Mouse (Mus musculus): ENCODE results near the gene Ackr1. TPM values are rescaled to one million over a fixed set of nuclear protein-coding genes. Genes with fewer than 3 reads are reported as not detected.
"Not testable (repeated sequence)": the region's sequence is repeated elsewhere in the genome, so short reads cannot be mapped to it uniquely, and the experiment has no call there.

The Ackr1 gene
- total RNA-seq, 2 experiments from 2014 or later: 0.53 to 0.74 TPM

DNA sequence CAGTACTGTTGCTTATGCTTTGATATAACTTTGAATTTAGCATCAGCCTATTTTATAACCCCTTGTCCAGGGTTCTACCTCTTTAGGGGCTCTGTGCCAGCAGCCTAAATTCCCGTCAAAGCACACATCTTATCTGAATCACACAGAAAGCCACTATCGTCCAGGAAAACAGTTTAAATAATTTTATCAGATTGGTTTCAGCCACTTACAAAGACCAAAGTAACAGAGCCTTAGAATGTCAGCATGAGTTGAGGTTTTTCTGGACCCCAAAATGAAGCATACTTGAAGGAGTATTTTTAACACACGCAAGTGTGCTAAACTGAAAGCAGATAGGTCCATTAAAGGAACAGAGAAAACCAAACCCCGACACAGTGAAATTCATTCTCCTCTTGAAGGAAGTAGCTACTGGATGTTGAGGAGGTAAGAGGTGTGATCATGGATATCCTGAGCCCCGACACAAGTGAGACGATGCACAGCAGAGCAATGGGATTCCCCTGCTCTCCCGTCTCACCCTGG lies 20.0 kb downstream of the Ackr1 start:
- intact Hi-C loops (cut with DNase I); DNase-seq: not testable (repeated sequence)

DNA sequence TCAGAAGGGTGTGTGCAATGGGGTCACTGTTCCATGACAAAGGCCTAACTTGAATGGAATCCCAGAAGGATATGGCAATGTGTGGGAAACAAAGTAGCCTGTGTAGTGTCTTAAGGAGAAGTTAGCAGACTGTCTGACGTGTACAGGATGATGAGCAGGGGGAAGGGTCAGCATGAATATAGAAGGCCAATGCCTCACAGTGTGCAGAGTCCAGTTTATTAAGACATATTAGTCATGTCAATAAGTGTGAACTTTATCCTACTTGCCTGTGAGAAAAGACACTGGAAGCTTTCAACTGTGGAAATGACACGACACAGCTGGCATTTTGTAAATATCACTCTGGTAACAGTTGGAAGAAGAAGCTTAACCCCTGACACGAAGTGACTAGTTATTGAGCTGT lies 30.8 kb downstream of the Ackr1 start:
- DNase-seq; intact Hi-C loops (cut with DNase I): not testable (repeated sequence)

Other genes starting within 250 kb of the Ackr1 start
- not detected for gene Olfr1408, start 196.4 kb downstream of the Ackr1 start, total RNA-seq (2021)
- gene Olfr1406, start 143.1 kb downstream of the Ackr1 start, total RNA-seq (2021): not detected
- not detected for gene Olfr218, start 135.9 kb downstream of the Ackr1 start, total RNA-seq (2021)
- gene Olfr1404, start 121.4 kb downstream of the Ackr1 start, total RNA-seq (2021): not detected
- gene Fcer1a, start 106.5 kb downstream of the Ackr1 start, total RNA-seq (2021): not detected
- not detected for gene Olfr418, start 67.7 kb downstream of the Ackr1 start, total RNA-seq (2021)
- gene Mptx2, start 56.0 kb downstream of the Ackr1 start, total RNA-seq (2021): not detected
- gene Aim2, start 17.1 kb upstream of the Ackr1 start, total RNA-seq (2021): 1 to 10 TPM; 1.3 to 1.5 TPM
- 1 to 10 TPM; 2.5 TPM for gene Cadm3, start 33.9 kb upstream of the Ackr1 start, total RNA-seq (2021)
- under 1 TPM; 0.07 to 0.12 TPM for gene Ifi206, start 157.3 kb upstream of the Ackr1 start, total RNA-seq (2021)
- not detected for gene Ifi214, start 202.2 kb upstream of the Ackr1 start, total RNA-seq (2021)